Mouse (Mus musculus) heart, embryonic 11.5 days (tissue): ENCODE data around the gene Sp3. TPM values are rescaled to one million over a fixed set of nuclear protein-coding genes. Genes with fewer than 3 reads are reported as not detected.
A peak's percentile ranks its signal among the peaks of the same experiment; 100 is the strongest.

Experiments
- ATAC-seq: fragments of 200-750 bp; cut with Nextera tagmentation; replicated peaks from 2 replicates; pipeline ENCODE4 v1.8.0; 2017; ENCODE audit warnings: moderate library complexity; ENCODE audit not compliant: insufficient number of reproducible peaks, low FRiP score, low TSS enrichment
- H3K27ac ChIP-seq: fragments of 300-500 bp; sonication (generic); 2 replicates; pipeline ENCODE4 v1.5.1; 2014; ENCODE audit warnings: mild to moderate bottlenecking, low read depth, low read length
- H3K27me3 ChIP-seq: fragments of 300-500 bp; sonication (generic); 2 replicates; pipeline ENCODE4 v1.6.1; 2014; ENCODE audit warnings: mild to moderate bottlenecking, low read length, mixed read lengths; ENCODE audit not compliant: control insufficient read depth, insufficient read depth
- H3K36me3 ChIP-seq: fragments of 300-500 bp; sonication (generic); 2 replicates; pipeline ENCODE4 v1.6.1; 2014; ENCODE audit warnings: mild to moderate bottlenecking, low read length, moderate library complexity, mixed read lengths; ENCODE audit not compliant: control insufficient read depth, insufficient read depth
- H3K4me1 ChIP-seq: fragments of 300-500 bp; sonication (generic); 2 replicates; pipeline ENCODE4 v1.6.1; 2014; ENCODE audit warnings: low read length; ENCODE audit not compliant: control insufficient read depth, insufficient read depth
- H3K4me2 ChIP-seq: fragments of 300-500 bp; sonication (generic); 2 replicates; pipeline ENCODE4 v1.6.1; 2014; ENCODE audit warnings: mild to moderate bottlenecking, moderate library complexity
- H3K4me3 ChIP-seq: fragments of 300-500 bp; sonication (generic); 2 replicates; pipeline ENCODE4 v1.5.1; 2014; ENCODE audit warnings: low read depth, low read length
- H3K9ac ChIP-seq: fragments of 300-500 bp; sonication (generic); 2 replicates; pipeline ENCODE4 v1.6.1; 2014; ENCODE audit warnings: mild to moderate bottlenecking, low read depth, low read length, moderate library complexity
- H3K9me3 ChIP-seq: fragments of 300-500 bp; sonication (generic); replicated peaks from 2 replicates; pipeline ENCODE4 v1.6.1; 2016; ENCODE audit warnings: low read length; ENCODE audit not compliant: control insufficient read depth
- WGBS: fragments of 180-500 bp; shearing (Covaris S2); extraction: QIAGEN DNeasy Blood & Tissue Kit; methylation state at CpG from one replicate; pipeline ENCODE4 v1.1.7; 2014; ENCODE audit not compliant: insufficient replicate concordance; 5-methylcytosine and 5-hydroxymethylcytosine counted together
- polyA plus RNA-seq: library from polyadenylated mRNA; unstranded; fragments of >200 nt; fragmentation: Nextera tagmentation; extraction: Ambion mirVana; gene quantifications from 2 replicates; pipeline ENCODE4 v1.2.1, GENCODE M21; 2014

Gene Sp3
- polyA plus RNA-seq, 1 experiment from 2014 or later = 40.2 TPM

GRCm38 (mm10) chr2:73012636-73013035 lies 32.4 kb upstream of the Sp3 start:
- H3K4me3 ChIP-seq = no peak overlapping the region
- WGBS = 68% methylated on average over 18 of the region's 20 CpGs
- no peak overlapping the region for H3K27ac ChIP-seq
- H3K4me1 ChIP-seq = no peaks in the 10 kb centered on the region
- no peaks in the 10 kb centered on the region for H3K27me3 ChIP-seq
- H3K9ac ChIP-seq = no peak overlapping the region
- no peaks in the 10 kb centered on the region for H3K36me3 ChIP-seq
- peaks cover 6% of the 10 kb centered on the region; the same call in 1 of the 2 replicates for H3K9me3 ChIP-seq
- no peak for ATAC-seq
- H3K4me2 ChIP-seq = no peak overlapping the region

- H3K27ac ChIP-seq = no peak overlapping the region
- no peaks in the 10 kb centered on the region for H3K27me3 ChIP-seq
- 83% methylated on average over 9 of the region's 9 CpGs for WGBS
- H3K36me3 ChIP-seq = no peaks in the 10 kb centered on the region
- peaks cover 6% of the 10 kb centered on the region; the same call in 1 of the 2 replicates for H3K9me3 ChIP-seq
- no peak for ATAC-seq
- H3K4me3 ChIP-seq = no peak overlapping the region
- H3K4me1 ChIP-seq = peaks cover 15% of the 10 kb centered on the region
- no peak overlapping the region for H3K4me2 ChIP-seq
- no peak overlapping the region for H3K9ac ChIP-seq
These were observed 27.2 kb upstream of the Sp3 start for GRCm38 (mm10) chr2:73007472-73007871.

GRCm38 (mm10) chr2:73005611-73006515 lies 25.6 kb upstream of the Sp3 start:
- no peak overlapping the region for H3K4me2 ChIP-seq
- peaks cover 15% of the 10 kb centered on the region for H3K4me1 ChIP-seq
- no peaks in the 10 kb centered on the region for H3K27me3 ChIP-seq
- peak overlapping the region; percentile 41; the same call in 1 of the 2 replicates for H3K27ac ChIP-seq
- H3K9me3 ChIP-seq = peaks cover 4% of the 10 kb centered on the region; the same call in 1 of the 2 replicates
- WGBS = 60% methylated on average over 3 of the region's 3 CpGs
- no peak overlapping the region for H3K4me3 ChIP-seq
- no peak overlapping the region for H3K9ac ChIP-seq
- H3K36me3 ChIP-seq = no peaks in the 10 kb centered on the region
- ATAC-seq = no peak

- no peaks in the 10 kb centered on the region for H3K36me3 ChIP-seq
- peak; percentile 73 for ATAC-seq
- no peaks in the 10 kb centered on the region for H3K27me3 ChIP-seq
- H3K9me3 ChIP-seq = no peaks in the 10 kb centered on the region
- peak overlapping the region; percentile 18 for H3K4me3 ChIP-seq
- peak overlapping the region; percentile 64 for H3K4me2 ChIP-seq
- peak overlapping the region; percentile 78 for H3K27ac ChIP-seq
- peak overlapping the region; percentile 69 for H3K9ac ChIP-seq
- 17% methylated on average over 24 of the region's 24 CpGs for WGBS
- H3K4me1 ChIP-seq = peaks cover 15% of the 10 kb centered on the region
These were observed 23.8 kb upstream of the Sp3 start for GRCm38 (mm10) chr2:73003751-73004717.

- Histone ChIP-seq H3K4me3 (no peak overlapping the region), H3K4me1 (peaks cover 15% of the 10 kb centered on the region), H3K9me3 (no peaks in the 10 kb centered on the region), H3K4me2 (peak overlapping the region; percentile 64), H3K27ac (peak overlapping the region; percentile 78), H3K27me3 (no peaks in the 10 kb centered on the region), H3K36me3 (no peaks in the 10 kb centered on the region), H3K9ac (peak overlapping the region; percentile 49; the same call in 1 of the 2 replicates)
- no peak for ATAC-seq
- 45% methylated on average over 12 of the region's 12 CpGs for WGBS
These were observed 22.8 kb upstream of the Sp3 start for GRCm38 (mm10) chr2:73003049-73003448.

- ATAC-seq = no peak
- 74% methylated on average over 6 of the region's 6 CpGs for WGBS
- H3K27ac ChIP-seq = no peak overlapping the region
These were observed 22.2 kb upstream of the Sp3 start for GRCm38 (mm10) chr2:73002451-73002850.

GRCm38 (mm10) chr2:73001994-73002393 lies 21.7 kb upstream of the Sp3 start:
- Histone ChIP-seq H3K9me3 (no peaks in the 10 kb centered on the region), H3K4me3 (no peak overlapping the region), H3K36me3 (no peaks in the 10 kb centered on the region), H3K4me2 (no peak overlapping the region), H3K4me1 (peaks cover 16% of the 10 kb centered on the region), H3K27me3 (no peaks in the 10 kb centered on the region), H3K9ac (no peak overlapping the region), H3K27ac (no peak overlapping the region)
- 58% methylated on average over 5 of the region's 5 CpGs for WGBS
- no peak for ATAC-seq

More at GRCm38 (mm10) chr2:73002451-73002850, 22.2 kb upstream of the Sp3 start:
- H3K36me3 ChIP-seq = no peaks in the 10 kb centered on the region
- no peak overlapping the region for H3K4me3 ChIP-seq
- no peak overlapping the region for H3K9ac ChIP-seq
- H3K4me2 ChIP-seq = no peak overlapping the region
- H3K27me3 ChIP-seq = no peaks in the 10 kb centered on the region
- peaks cover 15% of the 10 kb centered on the region for H3K4me1 ChIP-seq
- H3K9me3 ChIP-seq = no peaks in the 10 kb centered on the region

GRCm38 (mm10) chr2:73000194-73000593 lies 19.9 kb upstream of the Sp3 start:
- H3K4me1 ChIP-seq = peaks cover 25% of the 10 kb centered on the region

More at GRCm38 (mm10) chr2:73000194-73000593, 19.9 kb upstream of the Sp3 start:
- no peaks in the 10 kb centered on the region for H3K36me3 ChIP-seq
- H3K4me2 ChIP-seq = no peak overlapping the region
- no peak overlapping the region for H3K4me3 ChIP-seq
- no peak overlapping the region for H3K27ac ChIP-seq
- no peaks in the 10 kb centered on the region for H3K27me3 ChIP-seq
- H3K9me3 ChIP-seq = no peaks in the 10 kb centered on the region
- 59% methylated on average over 8 of the region's 8 CpGs for WGBS
- H3K9ac ChIP-seq = no peak overlapping the region
- ATAC-seq = no peak
